Mouse (Mus musculus): ENCODE measurements around the gene Steap3.

Gene Steap3

DNA sequence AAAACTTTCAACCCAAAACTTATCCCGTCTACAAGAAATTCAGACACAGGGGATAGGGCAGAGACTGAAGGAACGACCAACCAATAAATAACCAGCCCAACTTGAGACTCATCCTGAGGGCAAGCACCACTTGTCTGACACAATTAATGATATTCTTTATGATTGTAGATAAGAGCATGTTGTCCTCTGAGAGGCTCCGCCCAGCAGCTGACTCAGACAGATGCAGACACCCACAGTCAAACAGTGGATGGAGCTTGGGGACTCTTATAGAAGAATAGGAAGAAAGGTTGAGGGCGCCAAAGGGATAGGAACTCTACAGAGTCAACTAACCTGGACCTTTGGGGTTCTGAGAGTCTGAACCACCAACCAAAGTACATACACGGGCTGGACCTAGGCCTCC is 22.7 kb downstream of the Steap3 start:
- DNase-seq: no peak

DNA sequence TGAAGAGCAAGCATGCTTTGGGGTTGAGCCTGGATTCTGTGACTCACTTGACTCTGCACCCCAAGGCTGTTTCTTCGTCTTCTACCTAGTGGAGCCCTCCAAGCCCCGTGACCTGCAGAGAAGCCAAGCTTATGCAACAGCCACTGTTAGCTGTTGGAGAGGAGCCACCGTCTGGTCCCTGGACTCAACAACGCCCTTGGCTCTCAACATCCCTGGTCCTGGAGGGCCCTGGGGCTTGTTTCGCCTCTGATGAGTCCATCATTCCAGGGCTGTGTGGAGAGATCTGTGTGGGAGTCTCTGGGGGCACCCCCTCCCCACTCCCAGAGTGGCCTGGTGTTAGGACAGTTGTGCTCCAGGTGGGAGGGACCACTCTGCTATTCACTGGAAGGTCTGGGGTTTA is 24.3 kb downstream of the Steap3 start:
- DNase-seq: peak; percentile 17

DNA sequence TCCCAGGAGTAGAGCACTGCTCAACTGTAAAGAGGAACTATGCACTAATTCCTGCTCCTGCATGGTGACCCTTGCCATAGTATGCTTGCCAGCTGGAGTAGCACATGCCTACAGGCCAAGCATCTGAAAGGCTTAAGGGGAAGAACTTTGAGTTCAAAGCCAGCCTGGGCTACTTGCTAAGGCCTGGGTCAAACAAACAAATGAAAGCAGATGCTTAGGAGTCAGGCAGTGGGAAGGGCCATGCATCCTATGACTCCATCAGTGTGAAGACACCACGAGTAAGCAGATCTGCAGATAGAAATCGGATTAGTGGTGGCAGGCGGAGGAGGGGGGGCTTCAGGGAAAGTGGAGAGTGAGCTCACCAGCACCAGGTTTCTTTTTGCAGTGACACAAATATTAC is 25.2 kb downstream of the Steap3 start:
- DNase-seq: no peak

DNA sequence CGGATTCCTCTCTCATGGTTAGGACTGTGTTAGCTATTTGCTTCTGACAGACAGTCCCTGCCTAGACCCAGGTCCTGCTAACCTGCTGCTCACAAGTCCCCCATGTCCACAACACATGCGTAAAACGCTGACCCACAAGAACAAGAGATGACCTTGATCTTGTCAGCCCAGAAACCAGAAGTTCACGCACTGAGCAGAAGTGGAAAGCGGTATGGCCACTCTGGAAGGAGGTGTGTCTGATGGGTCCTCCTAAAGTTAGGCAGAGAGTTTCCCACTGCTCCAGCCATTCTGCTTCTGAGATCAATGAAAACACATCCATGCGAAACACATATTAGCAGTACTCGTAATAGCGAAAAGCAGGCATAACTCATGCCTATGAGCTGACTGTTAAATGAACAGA is 25.6 kb downstream of the Steap3 start:
- DNase-seq: no peak

DNA sequence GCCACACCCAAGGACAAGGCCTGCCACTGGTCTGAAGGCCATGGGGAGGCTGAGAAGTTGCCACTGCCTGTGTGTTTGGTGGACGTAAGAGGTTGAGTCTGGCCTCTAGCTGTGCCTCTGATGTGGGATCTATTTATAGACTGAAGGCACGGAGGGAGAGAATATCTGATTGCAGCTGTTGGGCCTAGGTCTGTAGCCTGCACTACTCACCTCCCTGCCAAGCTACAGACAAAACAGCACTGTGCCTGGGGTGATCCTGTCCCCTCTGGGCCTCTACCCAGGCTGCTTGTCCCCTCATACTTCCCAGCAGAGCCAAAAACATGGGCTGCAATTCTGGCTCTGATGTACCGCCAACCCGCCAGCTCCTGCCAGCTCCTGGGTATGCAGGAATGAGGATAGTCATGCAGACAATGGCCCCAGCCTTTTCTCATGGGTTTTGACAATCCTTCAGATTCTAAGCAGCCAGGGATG is 26.8 kb downstream of the Steap3 start:
- DNase-seq: peak; percentile 49

DNA sequence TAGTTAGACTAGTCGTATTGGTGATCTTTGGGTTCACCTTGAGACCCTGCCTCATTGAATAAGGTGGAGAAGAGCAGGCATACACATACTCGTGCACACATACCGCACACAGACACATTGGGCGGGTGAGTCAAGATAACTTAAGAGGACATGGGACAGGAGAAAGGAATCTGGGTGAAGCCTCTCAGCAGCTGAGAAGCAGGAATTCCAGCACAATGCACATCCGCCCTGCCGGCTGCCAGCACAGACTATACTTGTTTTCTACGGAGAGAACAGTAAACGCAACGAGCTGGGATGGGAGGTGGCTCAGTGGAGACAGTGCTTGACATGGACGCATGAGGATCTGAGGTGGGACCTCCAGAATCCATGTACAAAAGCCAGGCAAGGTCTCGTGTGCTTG is 27.9 kb downstream of the Steap3 start:
- DNase-seq: no peak

DNA sequence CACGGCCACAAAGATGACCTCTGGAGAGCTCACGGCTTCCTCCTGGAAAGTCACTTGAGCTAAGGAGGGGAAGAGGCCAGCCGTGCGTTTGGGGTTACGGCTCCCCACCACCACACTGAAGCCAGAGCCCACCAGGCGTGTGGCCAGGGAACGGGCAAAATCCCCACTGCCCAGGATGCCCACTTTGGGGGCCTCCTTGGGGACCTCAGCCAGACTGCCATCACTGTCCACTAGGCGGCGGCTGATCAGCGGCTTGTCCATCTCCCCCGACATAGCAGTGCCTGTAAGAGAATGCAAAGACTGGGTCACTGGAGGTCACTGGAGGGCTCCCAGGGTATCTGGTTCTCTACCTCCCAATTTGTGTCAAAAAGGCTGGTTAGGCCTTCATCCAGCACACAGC is 28.5 kb downstream of the Steap3 start:
- no peak for DNase-seq

DNA sequence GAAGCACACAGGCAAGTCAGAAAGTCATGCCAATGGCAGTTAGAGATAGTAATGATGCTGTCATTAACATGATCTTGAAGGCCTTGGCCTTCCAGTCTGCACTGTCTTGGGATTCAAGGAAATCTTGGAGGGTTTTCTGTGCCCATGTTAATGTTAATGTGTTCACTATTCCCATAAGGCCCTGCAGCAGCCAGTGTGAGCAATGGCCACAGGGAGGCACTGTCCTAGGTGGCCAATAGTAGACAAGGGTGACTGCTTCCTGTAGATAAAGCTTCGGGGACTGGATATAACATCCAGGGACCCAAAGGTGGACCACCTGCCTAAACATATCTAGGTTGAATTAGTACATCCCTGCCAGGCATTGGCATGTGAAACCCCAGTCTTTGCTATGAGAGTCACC is 35.4 kb downstream of the Steap3 start:
- no peak for DNase-seq

DNA sequence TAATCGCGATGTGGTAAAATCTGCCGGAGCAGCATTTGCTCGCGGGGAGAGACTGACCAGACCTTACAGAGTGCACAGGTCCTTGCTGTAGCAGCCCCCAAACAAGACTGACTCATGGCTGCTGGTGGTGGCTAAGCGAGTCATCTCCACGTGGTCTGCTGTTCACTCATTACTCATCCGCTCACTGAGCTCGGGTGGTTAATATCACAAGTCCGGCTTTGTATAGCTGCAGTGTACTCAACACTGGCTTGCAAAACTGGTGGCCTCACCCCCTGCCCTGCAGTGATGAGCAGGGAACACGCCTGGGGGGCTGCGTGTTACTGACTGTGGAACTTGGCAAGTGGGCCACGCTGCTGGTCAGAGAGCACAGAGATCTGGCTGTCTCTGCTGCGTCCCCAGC is 36.1 kb downstream of the Steap3 start:
- no peak for DNase-seq

DNA sequence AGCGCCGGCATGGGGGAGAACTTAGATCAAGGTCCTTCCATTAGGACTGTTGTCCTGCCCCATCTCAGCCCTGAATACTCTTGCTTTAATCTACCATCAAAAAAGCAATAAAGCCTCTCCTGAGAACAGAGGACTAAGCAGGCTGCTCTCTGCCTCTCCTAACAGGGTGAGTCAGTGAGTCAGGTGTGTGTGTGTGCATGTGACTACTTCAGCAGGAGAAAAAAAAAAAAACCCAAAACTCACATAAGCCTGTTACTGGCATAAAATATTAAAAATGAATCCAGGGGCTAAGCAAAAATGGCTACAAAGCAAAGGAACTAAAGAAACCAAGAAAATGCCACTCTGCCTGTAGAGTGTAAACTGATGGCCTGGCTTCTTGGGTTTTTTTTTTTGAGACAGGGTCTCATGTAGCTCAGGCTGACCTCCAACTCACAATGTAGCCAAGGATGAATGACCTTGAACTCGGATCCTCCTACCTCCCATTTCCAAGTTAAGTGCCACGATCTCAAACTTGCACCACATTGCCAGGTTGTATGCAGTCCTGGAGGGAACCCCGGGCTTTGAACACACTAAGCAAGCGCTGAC is 36.8 kb downstream of the Steap3 start:
- no peak for DNase-seq

DNA sequence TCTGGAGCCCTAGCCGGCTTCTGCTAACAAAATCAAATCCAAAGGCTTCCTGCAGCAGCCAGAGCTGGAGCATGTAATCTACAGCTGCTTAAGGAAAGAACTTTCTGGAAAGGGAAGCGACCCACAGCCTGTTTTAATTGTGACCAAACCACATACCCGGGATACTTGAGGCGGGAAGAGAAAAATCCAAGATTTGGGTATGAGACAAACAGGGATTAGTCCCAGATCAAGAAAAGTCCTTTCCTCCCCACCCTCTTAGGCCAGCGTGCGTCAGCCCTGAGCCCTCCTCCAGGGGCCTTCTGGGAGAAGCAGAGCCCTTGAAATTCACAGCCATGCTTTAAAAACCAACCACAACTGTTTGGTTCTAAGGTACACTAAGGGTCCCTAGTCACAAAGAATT is 40.3 kb downstream of the Steap3 start:
- DNase-seq: no peak

DNA sequence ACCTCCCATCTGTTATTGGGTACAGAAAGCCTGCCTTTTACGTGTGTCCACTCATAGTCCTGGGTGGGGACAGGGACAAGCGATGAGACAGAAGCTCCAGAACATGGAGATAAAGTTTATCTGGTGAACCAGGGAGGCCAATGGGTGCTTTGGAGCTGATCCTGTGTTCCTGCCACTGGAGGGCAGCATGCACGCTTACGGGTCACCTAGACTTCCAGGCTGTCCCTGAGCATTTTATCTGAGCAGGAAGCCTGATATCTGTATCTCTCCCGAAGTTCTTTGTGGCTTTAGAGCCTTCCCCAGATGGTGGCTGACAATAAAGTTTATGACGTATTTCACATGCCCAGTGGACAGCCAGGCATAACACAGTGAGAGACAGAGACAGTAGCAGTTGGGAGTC is 41.2 kb downstream of the Steap3 start:
- DNase-seq: no peak

DNA sequence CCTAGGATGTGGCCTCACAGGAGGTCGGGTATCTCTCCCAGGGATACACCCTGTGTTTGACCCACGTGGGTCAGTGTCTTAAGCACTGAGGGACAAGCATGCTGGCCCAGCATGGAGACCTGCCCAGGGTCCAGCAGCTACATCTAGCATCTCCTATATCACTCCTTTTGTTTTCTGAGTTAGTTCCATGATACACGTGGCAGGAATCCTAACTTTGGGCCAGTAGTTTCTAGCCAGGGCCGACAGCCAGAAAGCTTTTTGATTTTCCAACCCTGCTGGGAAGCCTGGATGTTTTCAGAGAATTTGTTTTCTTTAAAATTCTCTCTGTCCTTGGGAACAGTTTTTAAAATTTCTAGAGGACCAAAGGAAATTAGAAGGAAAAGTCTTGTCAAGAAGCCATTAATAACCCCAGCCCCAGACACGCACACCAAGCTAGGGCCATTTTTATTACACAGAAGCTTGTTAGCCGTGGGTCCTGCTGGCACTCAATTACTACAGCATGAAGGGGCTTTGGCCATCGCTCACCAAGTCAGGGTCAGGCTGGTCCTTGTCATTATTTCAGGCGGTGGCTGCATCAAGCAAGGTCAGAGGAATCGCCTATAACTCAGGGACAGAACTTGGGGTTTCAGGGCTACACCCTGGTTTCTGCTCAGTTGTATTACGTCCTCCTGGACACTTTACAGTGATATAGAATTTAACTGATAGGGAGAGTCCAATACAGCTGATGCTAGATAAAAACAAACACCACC is 42.6 kb downstream of the Steap3 start:
- no peak for DNase-seq

DNA sequence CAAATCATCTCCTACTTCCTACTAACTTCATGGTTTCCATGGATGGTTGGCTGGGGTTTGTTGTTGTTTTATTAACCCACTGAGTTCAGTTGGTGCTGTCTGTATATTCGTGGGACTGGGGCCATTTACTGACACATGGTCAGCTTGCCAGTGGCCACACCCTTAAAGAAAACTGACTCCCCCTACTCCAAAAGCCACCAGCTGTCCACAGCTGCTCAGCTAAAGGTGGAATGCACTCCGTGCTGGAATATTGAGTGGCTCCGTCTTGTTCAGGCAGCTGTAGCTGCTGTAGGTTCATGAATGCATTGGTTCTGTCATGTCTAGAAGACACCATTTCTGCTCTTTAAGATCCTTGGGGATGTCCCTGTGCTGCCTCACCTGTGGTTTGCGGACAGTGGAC is 48.9 kb downstream of the Steap3 start:
- DNase-seq: no peak

DNA sequence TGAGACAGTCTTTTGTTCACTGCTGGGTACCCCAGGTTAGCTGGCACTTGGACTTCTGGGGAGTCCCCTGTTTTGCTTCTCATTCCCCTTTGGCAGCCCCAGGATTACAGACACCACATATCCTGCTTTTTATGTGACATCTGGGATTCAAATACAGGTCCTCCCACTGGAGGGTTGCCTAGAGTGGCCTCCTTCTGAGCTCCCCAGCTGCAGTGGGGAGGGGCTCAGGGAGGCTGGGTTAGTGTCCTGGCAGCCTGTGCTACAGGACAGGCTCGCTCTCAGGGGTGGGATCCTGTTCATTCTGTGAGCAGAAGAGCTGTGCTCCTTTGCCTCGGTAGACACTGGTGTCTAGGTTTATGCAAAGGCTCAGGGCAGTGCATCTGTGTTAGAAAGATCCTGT is 51.2 kb downstream of the Steap3 start:
- DNase-seq: no peak

DNA sequence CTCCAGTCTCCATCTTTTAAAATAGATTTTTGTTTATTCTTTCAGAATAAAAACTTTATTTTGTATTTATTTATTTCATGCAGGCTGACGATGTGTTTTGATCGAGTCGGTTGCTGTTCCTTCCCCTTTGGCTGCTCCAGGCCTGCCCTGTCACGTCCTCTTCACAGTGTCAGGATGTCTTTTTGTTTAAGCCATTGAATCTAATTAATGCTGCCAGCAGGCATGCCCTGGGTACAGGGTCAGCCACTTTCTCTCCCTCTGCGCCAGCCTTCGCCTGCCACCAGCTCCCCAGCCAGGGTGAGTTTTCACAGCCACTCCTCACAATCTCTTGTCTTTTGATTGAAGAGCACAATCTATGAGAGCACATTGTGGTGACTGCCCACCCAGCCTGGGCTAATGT is 51.7 kb downstream of the Steap3 start:
- DNase-seq: no peak

DNA sequence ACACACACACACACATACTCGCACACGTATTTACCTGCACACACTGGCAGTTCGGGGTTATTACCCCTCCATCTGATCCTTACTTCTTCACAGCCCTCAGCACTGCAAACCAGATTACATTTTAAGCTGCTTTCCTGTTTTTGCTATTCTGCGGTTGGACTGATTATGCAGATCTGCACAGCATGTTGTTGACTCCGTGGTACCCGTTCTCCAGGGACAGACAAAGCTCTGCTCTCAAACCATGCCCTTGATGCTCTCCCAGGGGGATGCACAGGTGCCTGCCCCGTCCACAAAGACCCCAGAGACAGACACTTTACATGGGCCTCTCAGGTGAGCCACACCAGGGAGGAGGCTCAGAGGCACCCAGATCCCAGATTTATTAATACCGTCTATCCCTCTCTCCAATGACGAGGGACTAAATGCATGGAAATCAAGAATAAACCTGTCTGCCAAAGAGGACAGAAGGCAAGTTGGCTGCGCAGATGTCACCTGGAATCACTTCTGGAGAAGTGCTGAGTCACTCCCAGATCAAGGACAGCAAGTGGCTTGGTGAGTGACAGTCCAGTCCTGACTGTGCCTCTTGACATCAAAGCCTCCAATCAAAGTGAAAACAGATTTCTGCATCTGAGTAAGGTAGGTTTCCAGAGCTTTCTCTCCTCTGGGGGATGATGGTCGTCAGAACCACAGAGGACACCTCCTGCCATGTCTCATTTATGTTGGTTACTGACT is 63.8 kb downstream of the Steap3 start:
- no peak for DNase-seq

DNA sequence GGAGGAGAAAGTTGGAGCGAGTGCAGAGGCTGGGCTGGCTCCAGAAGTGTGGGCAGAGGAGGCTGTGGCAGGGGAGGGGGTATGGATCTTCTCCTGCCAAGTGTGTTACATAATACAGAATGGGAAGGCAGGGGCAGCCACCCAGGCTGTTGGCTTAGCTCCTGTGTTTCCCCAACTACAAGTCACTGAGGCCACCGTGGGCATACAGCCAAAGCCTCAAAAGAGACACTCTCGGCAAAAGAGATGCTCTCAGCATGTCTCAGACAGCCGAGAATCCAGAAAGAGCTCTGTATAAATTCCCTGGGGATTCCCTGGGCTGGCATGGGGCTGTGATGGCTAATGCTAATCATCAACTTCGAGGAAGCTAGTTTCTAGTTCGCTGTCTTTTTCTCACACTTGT is 64.9 kb downstream of the Steap3 start:
- DNase-seq: peak; percentile 19

DNA sequence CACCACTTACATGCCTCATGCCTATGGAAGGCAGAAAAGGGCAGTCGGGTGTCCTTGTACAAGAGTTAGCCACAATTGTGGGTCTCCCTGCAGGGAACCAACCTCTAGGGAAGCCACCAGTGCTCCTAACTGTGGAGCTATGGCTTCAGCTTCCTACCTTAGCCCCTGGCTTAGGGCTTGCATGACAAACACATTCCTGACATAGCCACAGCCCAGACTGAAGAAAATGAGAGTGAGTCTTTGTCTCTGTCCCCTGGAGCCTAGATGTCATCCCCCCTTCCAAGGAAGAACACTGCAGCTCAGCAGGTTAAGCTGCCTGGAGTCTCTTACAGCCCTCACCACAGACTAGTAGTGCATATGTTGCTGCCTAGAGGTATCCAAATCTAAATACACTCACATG is 67.7 kb downstream of the Steap3 start:
- DNase-seq: no peak

DNA sequence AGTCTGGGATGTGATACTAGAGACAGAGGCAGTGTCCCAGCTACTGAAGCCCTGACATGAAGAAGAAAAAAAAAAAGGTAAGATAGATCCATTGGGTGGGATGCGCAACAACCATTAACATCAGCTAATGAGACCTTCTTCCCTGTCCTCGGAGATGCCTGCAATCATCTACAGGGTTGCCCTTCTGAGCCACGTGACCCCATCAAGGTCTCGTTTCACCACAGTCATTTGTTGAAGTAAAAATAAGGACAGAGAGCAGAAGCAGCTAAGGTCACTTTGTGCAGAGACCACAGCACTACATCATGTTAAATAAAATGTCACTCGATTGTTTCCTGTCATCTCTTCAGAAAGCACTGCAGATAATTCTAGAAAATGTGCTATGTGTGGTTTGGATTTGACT is 68.7 kb downstream of the Steap3 start:
- no peak for DNase-seq

DNA sequence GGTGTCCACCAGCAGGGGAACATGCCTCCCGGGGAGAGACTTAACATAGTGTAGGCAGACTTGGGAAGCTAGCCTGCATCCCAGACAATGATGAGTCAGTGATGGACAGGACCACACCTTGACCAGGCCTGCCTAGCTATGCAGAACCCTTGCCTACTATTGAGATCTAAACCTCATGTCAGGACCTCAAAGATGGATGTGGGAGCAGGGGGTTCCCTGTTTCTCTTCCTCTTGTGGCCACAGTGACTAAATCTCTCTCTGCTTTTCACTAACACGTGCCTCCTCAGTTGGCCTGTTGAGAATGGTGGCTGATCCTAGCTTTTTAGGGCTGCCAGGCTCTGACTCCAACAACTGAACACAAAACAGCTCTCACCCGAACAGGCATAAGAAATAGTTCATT is 70.0 kb downstream of the Steap3 start:
- no peak for DNase-seq

DNA sequence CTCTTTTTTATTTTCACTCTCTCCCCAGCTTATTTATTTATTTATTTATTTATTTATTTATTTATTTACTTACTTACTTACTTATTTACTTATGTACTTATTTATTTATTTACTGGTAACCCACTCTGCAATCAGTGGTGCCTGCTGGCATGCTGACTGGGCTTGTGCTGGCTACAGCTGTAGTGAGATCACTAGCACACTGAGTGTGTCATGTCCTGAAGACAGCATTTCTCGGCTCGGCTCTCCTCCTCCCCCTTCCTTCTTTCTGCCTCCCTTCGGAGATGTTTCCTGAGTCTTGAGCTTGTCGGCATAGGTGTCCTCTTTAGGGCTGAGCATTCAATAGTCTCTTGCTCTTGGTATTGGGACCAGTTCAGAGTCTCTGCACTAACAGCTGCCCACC is 73.6 kb downstream of the Steap3 start:
- no peak for DNase-seq

DNA sequence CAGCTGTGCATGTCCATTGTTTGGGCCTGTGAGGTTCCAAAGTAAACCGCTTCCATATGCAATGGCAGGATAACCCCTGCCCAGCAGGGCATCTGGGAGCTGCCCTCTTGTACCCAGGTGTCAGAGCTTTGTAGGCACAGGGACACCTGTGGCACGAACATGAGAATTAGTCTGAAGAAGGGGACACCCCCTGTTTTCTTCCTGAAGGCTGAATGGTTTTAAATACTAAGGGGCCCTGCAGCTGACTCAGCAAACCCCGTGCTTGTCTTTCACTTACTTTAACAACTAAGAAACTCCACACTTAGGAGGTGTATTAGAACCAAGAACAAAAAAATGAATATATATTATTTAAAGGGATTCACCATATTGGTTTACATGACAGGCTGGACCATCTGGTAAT is 74.4 kb downstream of the Steap3 start:
- no peak for DNase-seq

DNA sequence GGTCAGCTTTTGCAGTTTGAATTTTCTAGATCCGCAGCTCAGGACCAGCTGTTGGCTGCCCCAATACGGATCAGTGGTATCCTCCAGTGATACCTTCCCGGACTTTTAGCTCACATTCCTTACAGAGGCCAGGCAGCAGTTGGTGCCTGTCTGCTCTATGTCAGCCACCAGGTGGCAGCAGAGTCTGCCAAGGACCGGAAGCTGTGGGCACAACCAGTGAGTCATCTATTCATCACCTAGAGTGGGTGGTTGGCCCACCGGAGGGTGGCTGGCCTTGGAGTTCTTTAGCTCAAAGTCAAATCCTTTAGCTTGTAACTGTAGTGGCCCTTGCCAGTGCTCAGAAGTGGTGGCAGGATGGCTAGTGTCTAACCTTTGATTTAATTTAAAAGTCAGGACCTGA is 75.3 kb downstream of the Steap3 start:
- DNase-seq: peak; percentile 74
